Mouse (Mus musculus): ENCODE measurements around the gene Pou2f2. TPM values are rescaled to one million over a fixed set of nuclear protein-coding genes. Genes with fewer than 3 reads are reported as not detected.

Pou2f2 gene
- polyA plus RNA-seq, 1 experiment from 2014 or later = 2.3 TPM

DNA sequence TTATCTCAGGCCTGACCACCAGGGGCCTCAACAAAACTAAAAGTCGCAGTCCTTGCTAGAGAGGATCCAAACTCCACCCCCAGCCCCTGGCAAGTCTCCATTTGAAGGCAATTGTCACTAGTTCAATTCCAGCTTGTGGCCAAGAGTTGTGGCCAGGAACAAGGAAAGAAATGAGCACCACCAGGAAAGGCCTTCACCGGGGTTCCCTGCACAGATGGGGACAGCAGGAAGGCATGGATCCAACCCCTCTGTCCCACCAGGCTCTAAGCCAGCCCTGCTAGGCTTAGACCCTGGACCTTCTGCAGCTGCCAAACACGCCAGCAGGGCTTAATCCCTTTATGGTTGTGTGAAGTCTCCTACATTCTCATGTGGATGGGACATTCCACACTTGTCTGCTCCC, 8.9 kb downstream of the Pou2f2 start:
- Histone ChIP-seq H3K9me3 (ENCODE audit: control insufficient read depth, low read depth, low read length) (no peaks in the 10 kb centered on the region), H3K9ac (replicated peaks; ENCODE audit: low read depth, low read length) (no peak overlapping the region), H3K4me3 (ENCODE audit: low read depth, low read length) (no peak overlapping the region), H3K27me3 (ENCODE audit: control insufficient read depth, insufficient read depth, low read length) (no peaks in the 10 kb centered on the region), H3K4me1 (ENCODE audit: control insufficient read depth, insufficient read depth, low read length) (no peaks in the 10 kb centered on the region), H3K36me3 (ENCODE audit: control insufficient read depth, insufficient read depth, low read length) (no peaks in the 10 kb centered on the region), H3K4me2 (replicated peaks; ENCODE audit: low read depth, low read length) (no peak overlapping the region), H3K27ac (ENCODE audit: low read length) (no peak overlapping the region)
- no peak for ATAC-seq (ENCODE audit: insufficient number of reproducible peaks, insufficient read depth, low FRiP score, low read depth)
- WGBS = 34% methylated on average over 3 of the region's 3 CpGs

DNA sequence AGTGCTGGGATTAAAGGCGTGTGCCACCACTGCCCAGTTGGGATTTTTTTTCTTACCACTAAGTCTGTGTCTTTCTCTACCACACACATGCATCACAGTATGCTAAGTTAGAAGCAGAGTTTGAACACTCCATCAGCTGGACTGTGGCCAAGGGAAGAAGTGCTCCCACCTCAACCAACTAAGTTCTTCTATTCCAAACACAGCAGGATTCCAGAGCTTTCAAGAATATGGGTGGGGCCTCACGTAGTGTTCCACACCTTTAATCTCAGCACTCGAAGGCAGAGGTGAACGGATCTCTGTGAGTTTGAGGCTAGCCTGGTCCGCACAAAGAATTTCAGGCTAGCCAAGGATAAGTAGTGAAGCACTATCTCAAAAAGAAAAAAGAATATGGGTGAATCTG, 13.4 kb downstream of the Pou2f2 start:
- WGBS = 70% methylated on average over 5 of the region's 5 CpGs
- Histone ChIP-seq H3K27ac (ENCODE audit: low read length) (no peak overlapping the region), H3K4me3 (ENCODE audit: low read depth, low read length) (no peak overlapping the region), H3K9me3 (ENCODE audit: control insufficient read depth, low read depth, low read length) (no peaks in the 10 kb centered on the region), H3K36me3 (ENCODE audit: control insufficient read depth, insufficient read depth, low read length) (no peaks in the 10 kb centered on the region), H3K4me2 (replicated peaks; ENCODE audit: low read depth, low read length) (no peak overlapping the region), H3K4me1 (ENCODE audit: control insufficient read depth, insufficient read depth, low read length) (no peaks in the 10 kb centered on the region), H3K9ac (replicated peaks; ENCODE audit: low read depth, low read length) (no peak overlapping the region), H3K27me3 (ENCODE audit: control insufficient read depth, insufficient read depth, low read length) (no peaks in the 10 kb centered on the region)
- no peak for ATAC-seq (ENCODE audit: insufficient number of reproducible peaks, insufficient read depth, low FRiP score, low read depth)

DNA sequence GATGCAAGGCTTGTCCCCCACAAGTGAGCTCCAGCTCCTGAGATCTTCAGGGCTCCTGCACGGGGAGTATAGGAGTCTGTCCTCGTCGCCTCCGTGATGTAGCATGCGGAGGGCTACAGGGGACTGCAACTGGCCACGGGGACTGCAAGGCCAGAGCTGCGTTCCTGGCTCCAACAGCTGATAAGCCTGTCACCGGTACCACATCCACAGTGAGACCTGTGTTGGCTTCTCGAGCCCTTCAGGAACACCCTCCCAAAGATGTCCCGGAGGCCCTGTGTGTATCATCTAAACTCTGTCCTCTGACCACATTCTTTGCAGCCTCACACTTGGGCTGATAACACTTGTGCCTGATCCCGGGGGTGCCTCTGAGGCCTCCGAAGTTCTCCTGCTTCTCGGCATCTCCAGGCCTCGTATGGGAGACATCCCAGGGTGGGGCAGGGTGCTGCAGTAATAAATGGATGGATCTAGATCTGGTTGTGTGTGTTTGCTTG, 23.3 kb downstream of the Pou2f2 start:
- Histone ChIP-seq H3K9ac (replicated peaks; ENCODE audit: low read depth, low read length) (no peak overlapping the region), H3K27me3 (ENCODE audit: control insufficient read depth, insufficient read depth, low read length) (no peaks in the 10 kb centered on the region), H3K4me2 (replicated peaks; ENCODE audit: low read depth, low read length) (peak overlapping the region; percentile 26; the same call in 1 of the 2 replicates), H3K36me3 (ENCODE audit: control insufficient read depth, insufficient read depth, low read length) (no peaks in the 10 kb centered on the region), H3K9me3 (ENCODE audit: control insufficient read depth, low read depth, low read length) (no peaks in the 10 kb centered on the region), H3K4me3 (ENCODE audit: low read depth, low read length) (no peak overlapping the region), H3K27ac (ENCODE audit: low read length) (no peak overlapping the region), H3K4me1 (ENCODE audit: control insufficient read depth, insufficient read depth, low read length) (peaks cover 6% of the 10 kb centered on the region)
- no peak for ATAC-seq (ENCODE audit: insufficient number of reproducible peaks, insufficient read depth, low FRiP score, low read depth)
- WGBS = 26% methylated on average over 14 of the region's 14 CpGs

DNA sequence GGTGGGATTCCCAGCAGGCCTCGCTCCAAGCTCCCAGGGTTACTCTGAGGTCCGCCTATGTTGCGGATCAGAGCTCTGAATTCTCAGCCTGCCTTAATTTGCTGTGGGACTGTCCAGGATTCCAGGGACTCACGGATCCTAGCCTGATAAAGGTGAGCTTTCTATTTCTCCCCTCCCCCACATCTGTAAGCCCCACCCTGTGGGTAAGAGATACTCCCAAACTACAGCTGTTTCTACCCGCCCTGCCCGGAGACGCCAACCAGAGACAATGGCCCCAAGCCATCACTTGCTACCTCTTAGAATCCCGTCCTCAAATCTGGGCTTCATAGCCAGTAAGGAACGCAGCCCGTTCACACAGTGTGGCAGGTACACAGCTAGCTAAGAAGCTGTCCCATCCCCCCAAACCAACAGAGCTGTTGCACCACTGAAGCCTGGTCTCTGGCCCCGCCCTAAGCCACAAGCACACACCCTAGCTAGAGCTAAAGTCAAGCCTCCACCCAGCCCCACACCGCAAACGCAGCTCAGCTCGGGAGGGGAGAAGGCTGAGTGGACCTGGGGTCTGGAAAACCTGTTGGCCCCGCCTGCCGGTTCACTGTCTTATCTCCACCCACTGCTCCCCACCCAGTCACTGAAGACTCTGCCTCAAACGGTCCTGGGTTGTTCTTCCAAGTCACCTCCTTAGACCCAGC, 23.9 kb downstream of the Pou2f2 start:
- H3K27me3 ChIP-seq (ENCODE audit: control insufficient read depth, insufficient read depth, low read length) = 0 out of 2 replicates have a peak, but pooled peaks cover 3% of the 10 kb centered on the region
- H3K4me3 ChIP-seq (ENCODE audit: low read depth, low read length) = no peak overlapping the region
- no peak overlapping the region for H3K27ac ChIP-seq (ENCODE audit: low read length)
- peak overlapping the region; percentile 26 for H3K4me2 ChIP-seq (replicated peaks; ENCODE audit: low read depth, low read length)
- no peaks in the 10 kb centered on the region for H3K9me3 ChIP-seq (ENCODE audit: control insufficient read depth, low read depth, low read length)
- no peak overlapping the region for H3K9ac ChIP-seq (replicated peaks; ENCODE audit: low read depth, low read length)
- H3K36me3 ChIP-seq (ENCODE audit: control insufficient read depth, insufficient read depth, low read length) = no peaks in the 10 kb centered on the region
- H3K4me1 ChIP-seq (ENCODE audit: control insufficient read depth, insufficient read depth, low read length) = peaks cover 12% of the 10 kb centered on the region
- peak; percentile 89 for ATAC-seq (ENCODE audit: insufficient number of reproducible peaks, insufficient read depth, low FRiP score, low read depth)
- WGBS = 10% methylated on average over 17 of the region's 17 CpGs

- no peak overlapping the region for H3K4me3 ChIP-seq (ENCODE audit: low read depth, low read length)
- no peaks in the 10 kb centered on the region for H3K9me3 ChIP-seq (ENCODE audit: control insufficient read depth, low read depth, low read length)
- 76% methylated on average over 4 of the region's 4 CpGs for WGBS
- no peak overlapping the region for H3K9ac ChIP-seq (replicated peaks; ENCODE audit: low read depth, low read length)
- no peak overlapping the region for H3K27ac ChIP-seq (ENCODE audit: low read length)
- 0 out of 2 replicates have a peak, but pooled peaks cover 3% of the 10 kb centered on the region for H3K27me3 ChIP-seq (ENCODE audit: control insufficient read depth, insufficient read depth, low read length)
- no peak for ATAC-seq (ENCODE audit: insufficient number of reproducible peaks, insufficient read depth, low FRiP score, low read depth)
- no peak overlapping the region for H3K4me2 ChIP-seq (replicated peaks; ENCODE audit: low read depth, low read length)
- H3K36me3 ChIP-seq (ENCODE audit: control insufficient read depth, insufficient read depth, low read length) = no peaks in the 10 kb centered on the region
- peaks cover 14% of the 10 kb centered on the region for H3K4me1 ChIP-seq (ENCODE audit: control insufficient read depth, insufficient read depth, low read length)
Observed at GRCm38 (mm10) chr7:25154648-25155047, 24.9 kb downstream of the Pou2f2 start.

GRCm38 (mm10) chr7:25153841-25154240, 25.7 kb downstream of the Pou2f2 start:
- Histone ChIP-seq H3K27me3 (ENCODE audit: control insufficient read depth, insufficient read depth, low read length) (0 out of 2 replicates have a peak, but pooled peaks cover 3% of the 10 kb centered on the region), H3K9ac (replicated peaks; ENCODE audit: low read depth, low read length) (no peak overlapping the region), H3K4me1 (ENCODE audit: control insufficient read depth, insufficient read depth, low read length) (peaks cover 14% of the 10 kb centered on the region), H3K36me3 (ENCODE audit: control insufficient read depth, insufficient read depth, low read length) (no peaks in the 10 kb centered on the region), H3K4me2 (replicated peaks; ENCODE audit: low read depth, low read length) (no peak overlapping the region), H3K9me3 (ENCODE audit: control insufficient read depth, low read depth, low read length) (no peaks in the 10 kb centered on the region), H3K27ac (ENCODE audit: low read length) (no peak overlapping the region), H3K4me3 (ENCODE audit: low read depth, low read length) (no peak overlapping the region)
- ATAC-seq (ENCODE audit: insufficient number of reproducible peaks, insufficient read depth, low FRiP score, low read depth) = no peak
- whole genome bisulfite sequencing = 30% methylated on average over 7 of the region's 7 CpGs

GRCm38 (mm10) chr7:25151916-25152556, 27.5 kb downstream of the Pou2f2 start:
- H3K9ac ChIP-seq (replicated peaks; ENCODE audit: low read depth, low read length) = no peak overlapping the region
- no peak overlapping the region for H3K27ac ChIP-seq (ENCODE audit: low read length)
- WGBS = 33% methylated on average over 10 of the region's 10 CpGs
- ATAC-seq (ENCODE audit: insufficient number of reproducible peaks, insufficient read depth, low FRiP score, low read depth) = no peak
- H3K4me2 ChIP-seq (replicated peaks; ENCODE audit: low read depth, low read length) = no peak overlapping the region
- H3K27me3 ChIP-seq (ENCODE audit: control insufficient read depth, insufficient read depth, low read length) = 0 out of 2 replicates have a peak, but pooled peaks cover 3% of the 10 kb centered on the region
- H3K36me3 ChIP-seq (ENCODE audit: control insufficient read depth, insufficient read depth, low read length) = no peaks in the 10 kb centered on the region
- peaks cover 14% of the 10 kb centered on the region for H3K4me1 ChIP-seq (ENCODE audit: control insufficient read depth, insufficient read depth, low read length)
- H3K9me3 ChIP-seq (ENCODE audit: control insufficient read depth, low read depth, low read length) = no peaks in the 10 kb centered on the region
- no peak overlapping the region for H3K4me3 ChIP-seq (ENCODE audit: low read depth, low read length)

GRCm38 (mm10) chr7:25151009-25151408, 28.5 kb downstream of the Pou2f2 start:
- Histone ChIP-seq H3K4me1 (ENCODE audit: control insufficient read depth, insufficient read depth, low read length) (peaks cover 14% of the 10 kb centered on the region), H3K9me3 (ENCODE audit: control insufficient read depth, low read depth, low read length) (no peaks in the 10 kb centered on the region), H3K4me2 (replicated peaks; ENCODE audit: low read depth, low read length) (no peak overlapping the region), H3K4me3 (ENCODE audit: low read depth, low read length) (no peak overlapping the region), H3K27ac (ENCODE audit: low read length) (no peak overlapping the region; the same call in 1 of the 2 replicates), H3K9ac (replicated peaks; ENCODE audit: low read depth, low read length) (no peak overlapping the region), H3K27me3 (ENCODE audit: control insufficient read depth, insufficient read depth, low read length) (0 out of 2 replicates have a peak, but pooled peaks cover 3% of the 10 kb centered on the region), H3K36me3 (ENCODE audit: control insufficient read depth, insufficient read depth, low read length) (no peaks in the 10 kb centered on the region)
- ATAC-seq (ENCODE audit: insufficient number of reproducible peaks, insufficient read depth, low FRiP score, low read depth) = no peak
- WGBS = under 1% methylated on average over 7 of the region's 7 CpGs
